Mouse (Mus musculus): ENCODE results near the gene Fbxw10. TPM values are rescaled to one million over a fixed set of nuclear protein-coding genes. Genes with fewer than 3 reads are reported as not detected.

Gene Fbxw10
- polyA plus RNA-seq, 1 experiment from 2014 or later: 0.34 TPM

DNA sequence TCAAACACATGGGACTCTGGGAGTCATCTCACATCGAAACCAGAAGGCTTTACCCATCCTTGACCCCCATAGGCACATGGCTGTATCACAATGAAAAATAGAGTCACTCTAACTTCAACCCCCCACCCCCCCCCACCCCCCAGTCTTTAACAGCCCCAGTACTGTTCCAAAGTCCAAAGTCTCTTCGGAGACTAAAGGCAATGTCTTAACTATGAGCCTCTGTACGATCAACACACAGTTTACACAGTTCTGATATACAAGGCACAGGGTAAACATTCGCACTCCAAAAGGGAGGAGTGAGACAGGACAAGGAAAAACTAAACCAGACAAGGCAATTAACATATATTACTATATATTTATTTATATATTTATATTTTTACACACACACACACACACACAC is 19.7 kb upstream of the Fbxw10 start:
- Histone ChIP-seq H3K4me1 (ENCODE audit: control insufficient read depth, insufficient read depth, low read depth, low read length) (no peaks in the 10 kb centered on the region), H3K9ac (ENCODE audit: low read depth, low read length) (no peak overlapping the region), H3K27me3 (replicated peaks; ENCODE audit: control insufficient read depth, insufficient read depth, low read length) (no peaks in the 10 kb centered on the region), H3K4me3 (ENCODE audit: low read length) (no peak overlapping the region), H3K36me3 (ENCODE audit: control insufficient read depth, insufficient read depth, low read length) (no peaks in the 10 kb centered on the region), H3K27ac (ENCODE audit: low read depth, low read length) (no peak overlapping the region), H3K9me3 (ENCODE audit: control insufficient read depth, low read length) (no peaks in the 10 kb centered on the region), H3K4me2 (ENCODE audit: low read length) (no peak overlapping the region)
- WGBS: 89% methylated on average over 4 of the region's 4 CpGs
- ATAC-seq: no peak

DNA sequence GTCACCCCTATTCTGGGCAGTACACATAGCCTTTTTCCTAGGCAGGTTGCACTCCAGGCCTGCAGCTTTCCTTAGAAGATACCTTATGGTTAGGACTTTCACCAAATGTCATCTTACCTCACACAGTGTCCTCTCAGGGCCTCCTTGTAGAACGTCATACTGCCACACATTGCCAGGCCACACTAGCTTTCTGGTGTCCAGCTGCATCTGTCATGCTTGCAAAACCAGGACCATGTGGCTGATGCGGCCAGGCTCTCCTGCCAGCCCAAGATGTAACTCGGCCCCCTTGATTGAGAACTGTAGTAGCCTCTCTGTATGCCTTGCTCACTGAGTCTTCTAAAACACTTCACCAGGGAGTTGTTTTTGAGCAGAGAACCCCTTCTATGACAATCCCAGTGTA is 19.0 kb upstream of the Fbxw10 start:
- Histone ChIP-seq H3K9ac (ENCODE audit: low read depth, low read length) (no peak overlapping the region), H3K36me3 (ENCODE audit: control insufficient read depth, insufficient read depth, low read length) (no peaks in the 10 kb centered on the region), H3K4me3 (ENCODE audit: low read length) (no peak overlapping the region), H3K4me2 (ENCODE audit: low read length) (no peak overlapping the region), H3K27me3 (replicated peaks; ENCODE audit: control insufficient read depth, insufficient read depth, low read length) (no peaks in the 10 kb centered on the region), H3K4me1 (ENCODE audit: control insufficient read depth, insufficient read depth, low read depth, low read length) (no peaks in the 10 kb centered on the region), H3K27ac (ENCODE audit: low read depth, low read length) (no peak overlapping the region), H3K9me3 (ENCODE audit: control insufficient read depth, low read length) (no peaks in the 10 kb centered on the region)
- WGBS: 90% methylated on average over 3 of the region's 3 CpGs
- no peak for ATAC-seq

DNA sequence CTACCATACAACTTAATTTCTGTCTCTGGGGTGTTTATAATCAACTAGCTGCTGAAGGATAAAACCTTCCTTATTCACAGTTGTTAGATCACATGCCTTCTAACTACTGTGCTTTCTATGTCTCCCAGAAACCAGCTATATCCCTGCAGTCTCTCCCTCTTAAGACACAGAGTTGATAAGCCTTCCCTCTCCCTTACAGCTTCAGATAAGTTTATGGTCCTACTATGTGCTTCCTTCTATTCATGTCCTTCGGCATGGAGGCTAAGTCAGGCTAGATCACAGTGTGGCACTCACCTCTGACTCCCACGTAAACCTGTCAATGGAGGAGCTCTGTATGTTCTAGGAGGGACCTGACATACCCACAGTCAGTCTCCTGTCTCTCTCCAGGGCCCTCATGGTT is 16.5 kb upstream of the Fbxw10 start:
- no peak overlapping the region for H3K9ac ChIP-seq (ENCODE audit: low read depth, low read length)
- H3K9me3 ChIP-seq (ENCODE audit: control insufficient read depth, low read length): no peaks in the 10 kb centered on the region
- H3K4me2 ChIP-seq (ENCODE audit: low read length): no peak overlapping the region
- no peak for ATAC-seq
- no peak overlapping the region for H3K4me3 ChIP-seq (ENCODE audit: low read length)
- H3K27ac ChIP-seq (ENCODE audit: low read depth, low read length): no peak overlapping the region
- no peaks in the 10 kb centered on the region for H3K4me1 ChIP-seq (ENCODE audit: control insufficient read depth, insufficient read depth, low read depth, low read length)
- no peaks in the 10 kb centered on the region for H3K36me3 ChIP-seq (ENCODE audit: control insufficient read depth, insufficient read depth, low read length)
- no peaks in the 10 kb centered on the region for H3K27me3 ChIP-seq (replicated peaks; ENCODE audit: control insufficient read depth, insufficient read depth, low read length)
- WGBS: 90% methylated on average over 2 of the region's 2 CpGs

DNA sequence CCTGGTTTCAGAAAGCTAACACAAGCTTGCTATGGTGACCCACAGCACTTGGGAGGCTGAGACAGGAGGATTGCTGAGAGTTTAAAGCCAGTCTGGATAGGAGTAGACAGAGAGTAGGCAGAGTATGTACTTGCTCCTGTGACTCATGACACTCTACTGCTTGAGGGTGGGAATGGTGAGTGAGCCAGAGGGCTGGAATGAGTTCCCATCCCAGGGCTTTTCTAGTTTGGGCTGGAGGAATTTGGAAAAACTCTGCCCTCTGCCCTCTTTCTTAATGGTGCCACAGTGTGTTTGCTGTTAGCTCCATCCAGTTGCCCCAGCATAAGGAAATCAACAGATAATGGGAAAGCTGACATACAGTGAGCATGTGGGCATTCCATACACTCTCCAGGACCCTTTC is 15.0 kb upstream of the Fbxw10 start:
- Histone ChIP-seq H3K4me2 (ENCODE audit: low read length) (no peak overlapping the region), H3K27ac (ENCODE audit: low read depth, low read length) (no peak overlapping the region), H3K9ac (ENCODE audit: low read depth, low read length) (no peak overlapping the region), H3K36me3 (ENCODE audit: control insufficient read depth, insufficient read depth, low read length) (no peaks in the 10 kb centered on the region), H3K4me1 (ENCODE audit: control insufficient read depth, insufficient read depth, low read depth, low read length) (no peaks in the 10 kb centered on the region), H3K9me3 (ENCODE audit: control insufficient read depth, low read length) (no peaks in the 10 kb centered on the region), H3K4me3 (ENCODE audit: low read length) (no peak overlapping the region), H3K27me3 (replicated peaks; ENCODE audit: control insufficient read depth, insufficient read depth, low read length) (no peaks in the 10 kb centered on the region)
- no peak for ATAC-seq

DNA sequence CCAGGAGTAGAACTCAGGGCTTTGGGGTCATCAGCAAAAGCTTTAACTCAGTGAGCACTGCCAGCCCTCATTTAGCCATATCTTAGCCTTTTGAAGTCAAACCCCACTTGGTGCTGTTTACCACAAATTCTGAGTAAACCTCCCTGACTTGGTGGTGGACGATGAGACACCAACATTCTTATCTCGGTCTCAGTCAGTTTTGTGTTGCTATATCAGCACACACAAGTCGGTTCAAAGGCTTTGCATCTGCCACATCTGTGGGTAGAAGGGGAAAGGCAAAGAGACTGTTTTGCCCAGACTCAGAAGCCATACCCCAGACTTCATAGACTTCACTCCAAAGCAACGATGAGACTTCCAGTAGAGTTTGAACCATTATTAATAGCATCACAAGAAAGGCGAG is 2.3 kb upstream of the Fbxw10 start:
- no peak overlapping the region for H3K4me2 ChIP-seq (ENCODE audit: low read length)
- H3K9ac ChIP-seq (ENCODE audit: low read depth, low read length): no peak overlapping the region
- H3K36me3 ChIP-seq (ENCODE audit: control insufficient read depth, insufficient read depth, low read length): no peaks in the 10 kb centered on the region
- no peak overlapping the region for H3K4me3 ChIP-seq (ENCODE audit: low read length)
- no peak overlapping the region for H3K27ac ChIP-seq (ENCODE audit: low read depth, low read length)
- H3K9me3 ChIP-seq (ENCODE audit: control insufficient read depth, low read length): no peaks in the 10 kb centered on the region
- H3K27me3 ChIP-seq (replicated peaks; ENCODE audit: control insufficient read depth, insufficient read depth, low read length): no peaks in the 10 kb centered on the region
- H3K4me1 ChIP-seq (ENCODE audit: control insufficient read depth, insufficient read depth, low read depth, low read length): peaks cover 3% of the 10 kb centered on the region
- WGBS: 92% methylated on average over 5 of the region's 5 CpGs
- ATAC-seq: no peak

DNA sequence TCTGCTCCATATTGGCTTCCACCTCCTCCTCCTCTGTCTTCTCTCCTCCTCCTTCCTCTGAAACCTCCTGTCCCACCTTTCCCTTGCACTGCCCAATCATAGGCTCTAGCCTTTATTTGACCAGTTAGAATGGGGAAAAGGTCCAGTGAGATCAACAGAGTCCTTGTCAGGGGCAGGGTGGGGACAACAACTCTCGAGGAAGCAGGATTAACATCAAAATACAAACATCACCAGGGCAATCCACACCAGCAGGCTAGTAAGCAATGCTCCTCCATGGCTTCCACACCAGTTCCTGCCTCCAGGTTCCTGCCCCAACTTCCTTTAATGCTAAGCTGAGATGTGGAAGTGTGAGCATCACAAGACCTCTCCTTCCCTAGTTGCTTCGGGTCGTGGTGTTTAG is 1.1 kb upstream of the Fbxw10 start:
- Histone ChIP-seq H3K4me1 (ENCODE audit: control insufficient read depth, insufficient read depth, low read depth, low read length) (peaks cover 3% of the 10 kb centered on the region), H3K9ac (ENCODE audit: low read depth, low read length) (no peak overlapping the region), H3K9me3 (ENCODE audit: control insufficient read depth, low read length) (no peaks in the 10 kb centered on the region), H3K36me3 (ENCODE audit: control insufficient read depth, insufficient read depth, low read length) (no peaks in the 10 kb centered on the region), H3K4me2 (ENCODE audit: low read length) (no peak overlapping the region), H3K4me3 (ENCODE audit: low read length) (no peak overlapping the region), H3K27ac (ENCODE audit: low read depth, low read length) (no peak overlapping the region), H3K27me3 (replicated peaks; ENCODE audit: control insufficient read depth, insufficient read depth, low read length) (no peaks in the 10 kb centered on the region)
- ATAC-seq: no peak
- 70% methylated on average over 3 of the region's 3 CpGs for WGBS

DNA sequence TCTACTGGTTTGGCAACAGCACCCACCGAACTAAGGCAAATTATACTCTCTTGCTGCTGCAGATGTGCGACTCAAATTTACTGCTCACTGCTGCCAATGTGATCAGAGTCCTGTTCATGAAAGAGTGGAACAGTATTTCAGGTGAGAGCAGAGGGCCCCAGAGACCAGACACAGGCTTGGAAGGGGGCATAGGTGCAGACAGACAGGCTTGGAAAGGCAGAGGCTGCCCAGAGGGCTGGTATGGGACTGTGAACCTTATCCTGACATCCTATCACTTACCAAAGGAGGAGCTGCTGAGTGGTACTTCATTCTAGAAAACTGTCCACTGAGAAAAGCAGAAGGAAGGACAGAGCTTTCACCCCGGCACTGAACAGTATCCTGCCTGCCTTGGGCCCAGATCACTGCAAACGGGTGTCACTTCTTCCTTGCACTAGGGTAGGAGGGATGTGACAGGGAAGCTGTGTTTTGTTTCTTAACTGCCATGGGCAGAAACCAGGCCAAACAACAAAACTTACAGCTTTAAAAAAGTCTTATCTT is 854 bp downstream of the Fbxw10 start:
- Histone ChIP-seq H3K9me3 (ENCODE audit: control insufficient read depth, low read length) (no peaks in the 10 kb centered on the region), H3K36me3 (ENCODE audit: control insufficient read depth, insufficient read depth, low read length) (no peaks in the 10 kb centered on the region), H3K4me1 (ENCODE audit: control insufficient read depth, insufficient read depth, low read depth, low read length) (peaks cover 3% of the 10 kb centered on the region), H3K4me3 (ENCODE audit: low read length) (no peak overlapping the region), H3K4me2 (ENCODE audit: low read length) (no peak overlapping the region; the same call in 1 of the 2 replicates), H3K27ac (ENCODE audit: low read depth, low read length) (no peak overlapping the region), H3K27me3 (replicated peaks; ENCODE audit: control insufficient read depth, insufficient read depth, low read length) (no peaks in the 10 kb centered on the region), H3K9ac (ENCODE audit: low read depth, low read length) (no peak overlapping the region)
- WGBS: 64% methylated on average over 4 of the region's 4 CpGs
- ATAC-seq: no peak

DNA sequence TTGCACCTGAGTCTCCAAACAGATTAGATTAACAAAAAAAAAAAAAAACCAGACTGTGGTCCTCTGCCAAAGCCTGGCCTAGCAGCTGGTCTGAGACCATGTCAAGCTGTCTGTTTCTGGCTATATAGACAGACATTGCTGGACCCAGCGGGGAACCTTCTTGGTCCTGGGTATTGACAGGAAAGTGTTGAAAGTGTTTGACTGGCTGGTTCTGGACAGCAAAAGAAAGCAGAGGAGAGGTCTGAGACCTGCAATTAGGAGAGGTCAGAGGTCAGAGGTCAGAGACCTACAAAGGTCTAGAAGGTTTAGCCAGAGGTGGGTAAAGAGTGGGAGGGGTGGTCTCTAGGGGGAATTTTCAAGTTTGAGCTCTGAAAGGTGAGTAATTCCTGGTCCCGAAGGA is 1.4 kb downstream of the Fbxw10 start:
- H3K4me3 ChIP-seq (ENCODE audit: low read length): no peak overlapping the region
- 51% methylated on average over 2 of the region's 2 CpGs for WGBS
- H3K9ac ChIP-seq (ENCODE audit: low read depth, low read length): no peak overlapping the region
- H3K36me3 ChIP-seq (ENCODE audit: control insufficient read depth, insufficient read depth, low read length): no peaks in the 10 kb centered on the region
- no peak overlapping the region for H3K27ac ChIP-seq (ENCODE audit: low read depth, low read length)
- peaks cover 3% of the 10 kb centered on the region for H3K4me1 ChIP-seq (ENCODE audit: control insufficient read depth, insufficient read depth, low read depth, low read length)
- H3K27me3 ChIP-seq (replicated peaks; ENCODE audit: control insufficient read depth, insufficient read depth, low read length): no peaks in the 10 kb centered on the region
- no peak overlapping the region for H3K4me2 ChIP-seq (ENCODE audit: low read length)
- ATAC-seq: no peak
- no peaks in the 10 kb centered on the region for H3K9me3 ChIP-seq (ENCODE audit: control insufficient read depth, low read length)

DNA sequence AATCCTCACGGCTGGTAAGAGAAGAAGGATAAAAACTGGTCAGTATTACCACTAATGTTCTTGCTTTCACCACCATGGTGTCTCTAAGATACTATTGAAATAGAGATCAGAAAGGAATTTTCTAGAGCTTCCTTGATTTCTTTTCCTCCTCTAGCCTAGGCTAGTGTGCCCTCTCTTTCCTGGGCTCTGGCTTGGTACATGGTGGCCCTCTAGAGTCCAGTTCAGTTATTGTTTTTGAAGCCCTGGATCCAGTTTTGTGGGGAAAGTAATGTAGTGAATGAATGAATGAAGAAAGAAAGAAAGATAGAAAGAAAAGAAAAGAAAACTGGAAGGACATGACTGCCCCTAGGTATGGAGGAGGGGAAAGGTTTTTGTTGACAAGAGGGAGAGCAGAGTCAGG is 4.3 kb downstream of the Fbxw10 start:
- Histone ChIP-seq H3K9me3 (ENCODE audit: control insufficient read depth, low read length) (no peaks in the 10 kb centered on the region), H3K4me1 (ENCODE audit: control insufficient read depth, insufficient read depth, low read depth, low read length) (peaks cover 3% of the 10 kb centered on the region), H3K27ac (ENCODE audit: low read depth, low read length) (no peak overlapping the region), H3K9ac (ENCODE audit: low read depth, low read length) (no peak overlapping the region), H3K27me3 (replicated peaks; ENCODE audit: control insufficient read depth, insufficient read depth, low read length) (no peaks in the 10 kb centered on the region), H3K4me2 (ENCODE audit: low read length) (no peak overlapping the region), H3K4me3 (ENCODE audit: low read length) (no peak overlapping the region), H3K36me3 (ENCODE audit: control insufficient read depth, insufficient read depth, low read length) (no peaks in the 10 kb centered on the region)
- 73% methylated on average over 1 of the region's 1 CpGs for WGBS
- ATAC-seq: no peak

DNA sequence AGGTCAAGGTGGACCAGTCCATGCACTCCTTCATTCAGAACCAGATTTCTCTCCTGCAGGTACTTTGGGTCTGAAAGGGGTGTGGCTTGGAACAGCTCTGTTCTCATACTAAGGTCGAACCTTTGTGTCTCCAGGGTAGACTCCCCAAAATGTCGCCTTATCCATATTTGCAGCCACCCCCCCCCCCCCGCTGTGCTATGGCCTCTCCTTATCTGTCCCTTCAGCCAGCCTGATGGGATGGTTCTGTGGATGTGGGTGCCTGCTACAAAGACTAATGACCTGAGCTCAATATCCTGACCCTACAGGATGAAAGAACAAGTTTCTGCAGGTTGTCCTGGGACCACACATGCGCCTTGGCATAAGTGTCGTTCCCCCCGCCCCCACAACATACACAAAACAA is 6.5 kb downstream of the Fbxw10 start:
- Histone ChIP-seq H3K27ac (ENCODE audit: low read depth, low read length) (no peak overlapping the region), H3K9ac (ENCODE audit: low read depth, low read length) (no peak overlapping the region), H3K4me3 (ENCODE audit: low read length) (no peak overlapping the region), H3K9me3 (ENCODE audit: control insufficient read depth, low read length) (no peaks in the 10 kb centered on the region), H3K36me3 (ENCODE audit: control insufficient read depth, insufficient read depth, low read length) (no peaks in the 10 kb centered on the region), H3K27me3 (replicated peaks; ENCODE audit: control insufficient read depth, insufficient read depth, low read length) (no peaks in the 10 kb centered on the region), H3K4me1 (ENCODE audit: control insufficient read depth, insufficient read depth, low read depth, low read length) (no peaks in the 10 kb centered on the region), H3K4me2 (ENCODE audit: low read length) (no peak overlapping the region)
- WGBS: 95% methylated on average over 6 of the region's 6 CpGs
- no peak for ATAC-seq

Data from hindbrain, embryonic 16.5 days (tissue).